Mouse (Mus musculus) ES-CJ7 (cell line): ENCODE results near the gene 2810004N23Rik.

ENCODE experiments used
- DNase-seq: peaks from one replicate; pipeline ENCODE4 v3.0.0; 2011; ENCODE audit warnings: low read depth, low spot score

The 2810004N23Rik gene

DNA sequence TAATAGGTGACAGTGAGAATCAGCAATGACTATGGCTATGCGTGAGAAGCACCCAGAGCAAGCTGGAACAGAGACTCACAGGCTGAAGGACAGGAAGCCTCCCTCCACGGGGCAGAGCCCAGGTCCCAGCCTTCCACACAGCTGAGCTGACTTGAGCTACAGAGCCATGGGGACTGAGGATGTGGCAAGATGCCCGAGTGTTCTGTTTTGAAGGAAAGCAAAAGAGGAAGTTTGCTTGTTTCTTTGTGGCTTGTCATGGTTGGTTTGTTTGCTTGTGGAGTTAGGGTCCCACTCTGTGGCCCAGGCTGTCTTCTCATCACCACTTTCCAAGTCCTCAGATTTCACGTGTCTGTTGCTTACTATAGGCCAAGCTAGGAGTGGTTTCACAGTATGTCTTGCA is 72.2 kb downstream of the 2810004N23Rik start:
- no peak for DNase-seq
